Mouse (Mus musculus): ENCODE data around the gene Mtcl1.
"Not testable (repeated sequence)": the region's sequence is repeated elsewhere in the genome, so short reads cannot be mapped to it uniquely, and the experiment has no call there.

Mtcl1 gene

GRCm38 (mm10) chr17:66448421-66449405 lies 837 bp downstream of the Mtcl1 start:
- DNase-seq (ENCODE audit: extremely low read depth, low read depth) = no peak

GRCm38 (mm10) chr17:66447978-66448377 lies 1.6 kb downstream of the Mtcl1 start:
- DNase-seq (ENCODE audit: extremely low read depth, low read depth) = no peak

GRCm38 (mm10) chr17:66447007-66447312 lies 2.6 kb downstream of the Mtcl1 start:
- DNase-seq (ENCODE audit: extremely low read depth, low read depth) = no peak

GRCm38 (mm10) chr17:66446196-66447006 lies 3.1 kb downstream of the Mtcl1 start:
- DNase-seq (ENCODE audit: extremely low read depth, low read depth) = no peak

GRCm38 (mm10) chr17:66444059-66444700 lies 5.4 kb downstream of the Mtcl1 start:
- DNase-seq (ENCODE audit: extremely low read depth, low read depth) = no peak

- DNase-seq (ENCODE audit: extremely low read depth, low read depth) = no peak
Measured at GRCm38 (mm10) chr17:66439888-66440287, 9.7 kb downstream of the Mtcl1 start.

- DNase-seq (ENCODE audit: extremely low read depth, low read depth) = no peak
Measured at GRCm38 (mm10) chr17:66439051-66439753, 10.3 kb downstream of the Mtcl1 start.

GRCm38 (mm10) chr17:66438137-66438536 lies 11.4 kb downstream of the Mtcl1 start:
- no peak for DNase-seq (ENCODE audit: extremely low read depth, low read depth)

GRCm38 (mm10) chr17:66436811-66437210 lies 12.7 kb downstream of the Mtcl1 start:
- no peak for DNase-seq (ENCODE audit: extremely low read depth, low read depth)

GRCm38 (mm10) chr17:66435982-66436381 lies 13.6 kb downstream of the Mtcl1 start:
- no peak for DNase-seq (ENCODE audit: extremely low read depth, low read depth)

- no peak for DNase-seq (ENCODE audit: extremely low read depth, low read depth)
Measured at GRCm38 (mm10) chr17:66435007-66435406, 14.5 kb downstream of the Mtcl1 start.

GRCm38 (mm10) chr17:66434566-66434965 lies 15.0 kb downstream of the Mtcl1 start:
- no peak for DNase-seq (ENCODE audit: extremely low read depth, low read depth)

- not testable (repeated sequence) for DNase-seq (ENCODE audit: extremely low read depth, low read depth)
Measured at GRCm38 (mm10) chr17:66424601-66425000, 24.9 kb downstream of the Mtcl1 start.

- DNase-seq (ENCODE audit: extremely low read depth, low read depth) = no peak
Measured at GRCm38 (mm10) chr17:66419421-66419820, 30.1 kb downstream of the Mtcl1 start.

- DNase-seq (ENCODE audit: extremely low read depth, low read depth) = no peak
Measured at GRCm38 (mm10) chr17:66417748-66418147, 31.8 kb downstream of the Mtcl1 start.

- no peak for DNase-seq (ENCODE audit: extremely low read depth, low read depth)
Measured at GRCm38 (mm10) chr17:66417329-66417728, 32.2 kb downstream of the Mtcl1 start.

GRCm38 (mm10) chr17:66416841-66417313 lies 32.7 kb downstream of the Mtcl1 start:
- no peak for DNase-seq (ENCODE audit: extremely low read depth, low read depth)

- no peak for DNase-seq (ENCODE audit: extremely low read depth, low read depth)
Measured at GRCm38 (mm10) chr17:66416436-66416835, 33.1 kb downstream of the Mtcl1 start.

GRCm38 (mm10) chr17:66414331-66414730 lies 35.2 kb downstream of the Mtcl1 start:
- no peak for DNase-seq (ENCODE audit: extremely low read depth, low read depth)

GRCm38 (mm10) chr17:66412155-66412970 lies 37.2 kb downstream of the Mtcl1 start:
- no peak for DNase-seq (ENCODE audit: extremely low read depth, low read depth)
